Mouse (Mus musculus): ENCODE results near the gene Ifitm7. TPM values are rescaled to one million over a fixed set of nuclear protein-coding genes. Genes with fewer than 3 reads are reported as not detected.

The Ifitm7 gene
- total and polyA plus RNA-seq, 2 experiments from 2014 or later, result 0.36 to 0.48 TPM

- DNase-seq (no peak), ATAC-seq (no peak)
- H3K4me2 ChIP-seq (ENCODE audit: low read depth), result no peak overlapping the region
- no peaks in the 10 kb centered on the region for H3K9me3 ChIP-seq (ENCODE audit: low read length)
- H3K36me3 ChIP-seq (ENCODE audit: insufficient read depth), result no peaks in the 10 kb centered on the region
- H3K27ac ChIP-seq (ENCODE audit: low read depth, low read length), result no peak overlapping the region
- TF ChIP-seq CTCF (IDR thresholded peaks at IDR 0.05; ENCODE audit: low read depth), result no peak
- 90% methylated on average over 7 of the region's 8 CpGs for WGBS
- no peak overlapping the region for H3K9ac ChIP-seq
- H3K27me3 ChIP-seq (ENCODE audit: insufficient read depth, low read length), result no peaks in the 10 kb centered on the region
- no peak overlapping the region for H3K4me3 ChIP-seq (ENCODE audit: low read depth, low read length)
- H3K4me1 ChIP-seq (ENCODE audit: insufficient read depth), result no peaks in the 10 kb centered on the region
Observed at GRCm38 (mm10) chr16:13972051-13972450, 14.6 kb downstream of the Ifitm7 start.

GRCm38 (mm10) chr16:13969096-13969495 is 17.6 kb downstream of the Ifitm7 start:
- 92% methylated on average over 1 of the region's 1 CpGs for WGBS
- H3K4me2 ChIP-seq (ENCODE audit: low read depth), result no peak overlapping the region
- ATAC-seq, result no peak

GRCm38 (mm10) chr16:13962053-13962452 is 24.6 kb downstream of the Ifitm7 start:
- H3K9me3 ChIP-seq (ENCODE audit: low read length), result no peaks in the 10 kb centered on the region
- no peak overlapping the region for H3K4me2 ChIP-seq (ENCODE audit: low read depth)
- no peak for ATAC-seq
- H3K4me1 ChIP-seq (ENCODE audit: insufficient read depth), result no peaks in the 10 kb centered on the region
- no peak overlapping the region for H3K9ac ChIP-seq
- no peak overlapping the region for H3K4me3 ChIP-seq (ENCODE audit: low read depth, low read length)
- 26% methylated on average over 1 of the region's 1 CpGs for WGBS
- H3K36me3 ChIP-seq (ENCODE audit: insufficient read depth), result no peaks in the 10 kb centered on the region
- no peaks in the 10 kb centered on the region for H3K27me3 ChIP-seq (ENCODE audit: insufficient read depth, low read length)
- no peak overlapping the region for H3K27ac ChIP-seq (ENCODE audit: low read depth, low read length)
- TF ChIP-seq CTCF (IDR thresholded peaks at IDR 0.05; ENCODE audit: low read depth), result no peak
- DNase-seq, result no peak

More at GRCm38 (mm10) chr16:13969096-13969495, 17.6 kb downstream of the Ifitm7 start:
- TF ChIP-seq CTCF (IDR thresholded peaks at IDR 0.05; ENCODE audit: low read depth), result no peak
- H3K4me3 ChIP-seq (ENCODE audit: low read depth, low read length), result no peak overlapping the region
- no peaks in the 10 kb centered on the region for H3K36me3 ChIP-seq (ENCODE audit: insufficient read depth)
- no peak overlapping the region for H3K27ac ChIP-seq (ENCODE audit: low read depth, low read length)
- H3K4me1 ChIP-seq (ENCODE audit: insufficient read depth), result no peaks in the 10 kb centered on the region
- H3K27me3 ChIP-seq (ENCODE audit: insufficient read depth, low read length), result no peaks in the 10 kb centered on the region
- H3K9ac ChIP-seq, result no peak overlapping the region
- H3K9me3 ChIP-seq (ENCODE audit: low read length), result no peaks in the 10 kb centered on the region
- no peak for DNase-seq

GRCm38 (mm10) chr16:13951245-13951644 is 35.4 kb downstream of the Ifitm7 start:
- Histone ChIP-seq H3K27me3 (ENCODE audit: insufficient read depth, low read length) (no peaks in the 10 kb centered on the region), H3K27ac (ENCODE audit: low read depth, low read length) (no peak overlapping the region)
- ATAC-seq, result no peak

GRCm38 (mm10) chr16:13946306-13946705 is 40.4 kb downstream of the Ifitm7 start:
- Histone ChIP-seq H3K9me3 (ENCODE audit: low read length) (no peaks in the 10 kb centered on the region), H3K27me3 (ENCODE audit: insufficient read depth, low read length) (no peaks in the 10 kb centered on the region), H3K4me2 (ENCODE audit: low read depth) (no peak overlapping the region), H3K4me3 (ENCODE audit: low read depth, low read length) (no peak overlapping the region), H3K27ac (ENCODE audit: low read depth, low read length) (no peak overlapping the region), H3K36me3 (ENCODE audit: insufficient read depth) (0 out of 2 replicates have a peak, but pooled peaks cover 4% of the 10 kb centered on the region), H3K4me1 (ENCODE audit: insufficient read depth) (peaks cover 4% of the 10 kb centered on the region; the same call in 1 of the 2 replicates), H3K9ac (no peak overlapping the region)
- no peak for TF ChIP-seq CTCF (IDR thresholded peaks at IDR 0.05; ENCODE audit: low read depth)
- DNase-seq, result no peak
- 88% methylated on average over 1 of the region's 1 CpGs for WGBS
- no peak for ATAC-seq

More at GRCm38 (mm10) chr16:13951245-13951644, 35.4 kb downstream of the Ifitm7 start:
- 69% methylated on average over 3 of the region's 3 CpGs for WGBS
- H3K4me3 ChIP-seq (ENCODE audit: low read depth, low read length), result no peak overlapping the region
- TF ChIP-seq CTCF (IDR thresholded peaks at IDR 0.05; ENCODE audit: low read depth), result no peak
- no peaks in the 10 kb centered on the region for H3K4me1 ChIP-seq (ENCODE audit: insufficient read depth)
- DNase-seq, result no peak
- no peak overlapping the region for H3K4me2 ChIP-seq (ENCODE audit: low read depth)
- no peaks in the 10 kb centered on the region for H3K9me3 ChIP-seq (ENCODE audit: low read length)
- H3K9ac ChIP-seq, result no peak overlapping the region
- H3K36me3 ChIP-seq (ENCODE audit: insufficient read depth), result 0 out of 2 replicates have a peak, but pooled peaks cover 4% of the 10 kb centered on the region

- Histone ChIP-seq H3K27me3 (ENCODE audit: insufficient read depth, low read length) (no peaks in the 10 kb centered on the region), H3K36me3 (ENCODE audit: insufficient read depth) (0 out of 2 replicates have a peak, but pooled peaks cover 4% of the 10 kb centered on the region), H3K4me3 (ENCODE audit: low read depth, low read length) (no peak overlapping the region), H3K9ac (no peak overlapping the region), H3K4me2 (ENCODE audit: low read depth) (no peak overlapping the region), H3K4me1 (ENCODE audit: insufficient read depth) (peaks cover 8% of the 10 kb centered on the region; the same call in 1 of the 2 replicates), H3K9me3 (ENCODE audit: low read length) (no peaks in the 10 kb centered on the region), H3K27ac (ENCODE audit: low read depth, low read length) (no peak overlapping the region)
- WGBS, result 81% methylated on average over 4 of the region's 4 CpGs
- ATAC-seq (no peak), DNase-seq (no peak)
- no peak for TF ChIP-seq CTCF (IDR thresholded peaks at IDR 0.05; ENCODE audit: low read depth)
Observed at GRCm38 (mm10) chr16:13945153-13945552, 41.5 kb downstream of the Ifitm7 start.

- H3K9me3 ChIP-seq (ENCODE audit: low read length), result no peaks in the 10 kb centered on the region
- no peak overlapping the region for H3K9ac ChIP-seq
- no peaks in the 10 kb centered on the region for H3K27me3 ChIP-seq (ENCODE audit: insufficient read depth, low read length)
- no peak overlapping the region for H3K27ac ChIP-seq (ENCODE audit: low read depth, low read length)
- ATAC-seq (no peak), DNase-seq (no peak)
- H3K36me3 ChIP-seq (ENCODE audit: insufficient read depth), result 0 out of 2 replicates have a peak, but pooled peaks cover 4% of the 10 kb centered on the region
- peaks cover 8% of the 10 kb centered on the region; the same call in 1 of the 2 replicates for H3K4me1 ChIP-seq (ENCODE audit: insufficient read depth)
- H3K4me3 ChIP-seq (ENCODE audit: low read depth, low read length), result no peak overlapping the region
- H3K4me2 ChIP-seq (ENCODE audit: low read depth), result no peak overlapping the region
- TF ChIP-seq CTCF (IDR thresholded peaks at IDR 0.05; ENCODE audit: low read depth), result no peak
- WGBS, result 91% methylated on average over 5 of the region's 5 CpGs
Observed at GRCm38 (mm10) chr16:13944752-13945151, 41.9 kb downstream of the Ifitm7 start.

Data from forebrain, postnatal 0 days (tissue).